Mouse (Mus musculus): ENCODE results near the gene Mzt1. TPM values are rescaled to one million over a fixed set of nuclear protein-coding genes. Genes with fewer than 3 reads are reported as not detected.
A peak's percentile ranks its signal among the peaks of the same experiment; 100 is the strongest.

Mzt1 gene
- total and polyA plus RNA-seq, 3 experiments: 18.8 to 42.3 (median 38.2) TPM

DNA sequence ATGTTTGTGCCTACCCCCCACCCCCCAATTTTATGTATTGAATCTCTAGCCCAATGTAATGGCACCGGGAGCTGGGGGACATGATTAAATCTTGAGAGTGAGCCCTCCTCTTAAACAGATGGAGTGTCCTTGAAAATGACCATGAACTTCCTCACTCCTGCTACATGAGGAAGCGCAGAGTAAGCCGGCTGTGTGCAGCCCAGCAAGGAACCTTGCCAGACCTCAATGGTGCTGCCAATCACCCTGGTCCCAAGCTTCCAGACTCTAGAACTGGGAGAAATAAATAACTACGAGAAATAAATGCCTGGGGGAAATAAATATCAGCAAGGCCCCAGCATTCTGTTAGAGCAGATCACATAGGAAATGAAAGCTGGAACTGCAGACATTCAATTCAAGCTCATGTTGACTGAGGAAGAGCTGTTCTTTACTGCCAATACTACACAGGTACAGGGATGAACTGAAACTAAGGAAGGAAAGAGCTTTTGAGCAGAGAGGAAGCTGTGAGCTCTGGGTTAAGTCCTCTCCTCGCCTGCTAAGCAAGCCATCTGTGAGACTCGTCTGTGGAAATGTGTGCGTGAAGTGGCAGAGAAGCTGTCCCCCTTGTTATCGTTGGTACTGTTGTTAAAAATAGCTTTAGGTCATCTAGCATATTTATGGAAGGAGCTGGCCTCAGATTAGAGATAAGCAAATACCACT lies 35.6 kb downstream of the Mzt1 start:
- H3K9ac ChIP-seq (ENCODE audit: low read depth, low read length): peak overlapping the region; percentile 49; the same call in 1 of the 2 replicates
- H3K79me2 ChIP-seq (replicated peaks; ENCODE audit: control insufficient read depth, insufficient read depth, low read length): no peaks in the 10 kb centered on the region
- peak overlapping the region; percentile 84 for H3K27ac ChIP-seq
- peaks cover 5% of the 10 kb centered on the region for H3K4me1 ChIP-seq (ENCODE audit: control insufficient read depth, insufficient read depth, low read length)
- H3K36me3 ChIP-seq (ENCODE audit: control insufficient read depth, insufficient read depth, low read length): no peaks in the 10 kb centered on the region; the same call in 1 of the 2 replicates
- 11% methylated on average over 8 of the region's 8 CpGs for WGBS
- DNase-seq: peak; percentile 29 to 32
- TF ChIP-seq POLR2A (IDR thresholded peaks at IDR 0.05; ENCODE audit: insufficient read depth, low read depth, low read length) (peak; percentile 55; the same call in 1 of the 2 replicates), CTCF (IDR thresholded peaks at IDR 0.05) (no peak)
- intact Hi-C loops (cut with DNase I): no loop called here
- no peaks in the 10 kb centered on the region for H3K27me3 ChIP-seq (ENCODE audit: control insufficient read depth, insufficient read depth, low read length)
- 0 out of 2 replicates have a peak overlapping the region, but pooled peaks have one; percentile 17 for H3K4me3 ChIP-seq

DNA sequence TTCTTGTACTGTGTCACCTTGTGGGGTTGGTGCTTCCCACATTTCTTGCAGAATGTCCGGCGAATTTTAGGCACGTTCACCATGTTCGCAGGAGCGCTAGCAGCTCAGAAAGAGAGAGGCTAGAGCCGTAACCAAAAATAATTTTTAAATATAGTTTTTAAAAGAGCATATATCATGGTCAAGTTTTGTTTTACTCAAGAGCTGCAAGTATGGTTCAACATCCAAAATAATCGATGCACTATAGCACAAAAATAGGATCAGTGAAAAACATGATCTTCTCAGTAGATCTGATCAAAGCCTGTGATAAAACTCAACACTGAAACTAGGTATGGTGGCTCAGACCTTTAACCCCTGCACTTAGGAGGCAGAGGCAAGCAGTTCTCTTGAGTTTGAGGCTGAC lies 51.7 kb downstream of the Mzt1 start, which contains the start of gene Rpl36a-ps1:
Gene Rpl36a-ps1 (minus strand): TSS at position 101 of the 400 bp plus-strand sequence.
- Histone ChIP-seq H3K27me3 (ENCODE audit: control insufficient read depth, insufficient read depth, low read length) (no peaks in the 10 kb centered on the region), H3K36me3 (ENCODE audit: control insufficient read depth, insufficient read depth, low read length) (no peaks in the 10 kb centered on the region), H3K4me3 (no peak within 1 kb of the TSS), H3K4me1 (ENCODE audit: control insufficient read depth, insufficient read depth, low read length) (no peaks in the 10 kb centered on the region), H3K27ac (no peak within 1 kb of the TSS), H3K79me2 (replicated peaks; ENCODE audit: control insufficient read depth, insufficient read depth, low read length) (no peaks in the 10 kb centered on the region), H3K9ac (ENCODE audit: low read depth, low read length) (no peak within 1 kb of the TSS)
- TF ChIP-seq CTCF (IDR thresholded peaks at IDR 0.05): no peak
- DNase-seq: no peak
- 95% methylated on average over 7 of the region's 7 CpGs for WGBS
- intact Hi-C loops (cut with DNase I): no loop called here

DNA sequence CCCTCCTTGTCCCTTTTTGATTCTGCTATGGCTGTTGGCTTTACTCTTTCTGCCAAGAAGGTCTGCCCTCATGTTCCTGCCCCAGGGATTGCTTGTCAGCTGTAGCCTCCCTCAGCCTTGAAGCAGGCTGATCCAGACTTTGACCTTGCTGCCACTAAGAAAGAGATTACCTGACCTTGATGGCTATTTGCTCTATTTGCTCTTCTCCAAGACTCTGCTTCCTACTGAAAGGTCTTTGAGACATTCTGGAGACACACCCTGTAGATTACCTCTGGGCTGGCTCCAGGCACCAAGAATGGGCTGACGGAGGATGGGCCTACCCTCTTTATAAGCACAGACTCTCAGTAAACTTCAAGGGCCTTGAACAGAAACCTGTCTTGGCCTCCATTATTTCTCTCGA lies 53.5 kb downstream of the Mzt1 start:
- Histone ChIP-seq H3K27me3 (ENCODE audit: control insufficient read depth, insufficient read depth, low read length) (no peaks in the 10 kb centered on the region), H3K27ac (no peak overlapping the region), H3K9ac (ENCODE audit: low read depth, low read length) (no peak overlapping the region)

DNA sequence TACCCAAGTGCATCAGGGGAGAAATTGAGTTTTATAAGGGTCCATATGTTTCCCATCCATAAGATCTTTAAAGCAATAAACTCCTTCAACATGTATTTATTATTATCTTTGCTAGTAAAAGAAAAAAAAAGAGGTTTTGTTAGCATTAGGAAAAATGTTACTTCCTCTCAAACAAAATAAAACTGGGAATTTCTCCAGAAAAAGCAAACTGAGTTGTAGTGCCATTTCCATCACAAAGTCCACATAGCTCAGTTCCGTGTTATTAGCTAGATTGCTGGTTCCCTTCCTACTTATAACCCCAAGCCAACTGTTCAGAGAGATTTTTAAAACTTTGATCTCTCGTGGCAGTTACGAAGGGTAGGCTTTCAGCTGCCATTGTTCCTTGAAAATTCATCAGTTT lies 55.3 kb downstream of the Mzt1 start:
- Histone ChIP-seq H3K79me2 (replicated peaks; ENCODE audit: control insufficient read depth, insufficient read depth, low read length) (no peaks in the 10 kb centered on the region), H3K36me3 (ENCODE audit: control insufficient read depth, insufficient read depth, low read length) (no peaks in the 10 kb centered on the region), H3K4me1 (ENCODE audit: control insufficient read depth, insufficient read depth, low read length) (no peaks in the 10 kb centered on the region), H3K27me3 (ENCODE audit: control insufficient read depth, insufficient read depth, low read length) (no peaks in the 10 kb centered on the region), H3K9ac (ENCODE audit: low read depth, low read length) (no peak overlapping the region), H3K4me3 (no peak overlapping the region), H3K27ac (no peak overlapping the region)
- TF ChIP-seq CTCF (IDR thresholded peaks at IDR 0.05) (no peak), EP300 (IDR thresholded peaks at IDR 0.05; ENCODE audit: insufficient read depth, low read depth, low read length) (no peak), POLR2A (IDR thresholded peaks at IDR 0.05; ENCODE audit: insufficient read depth, low read depth, low read length) (no peak)
- DNase-seq: no peak
- WGBS: 33% methylated on average over 3 of the region's 3 CpGs
- intact Hi-C loops (cut with DNase I): no loop called here

More for the DNA sequence above, 53.5 kb downstream of the Mzt1 start:
- Histone ChIP-seq H3K4me1 (ENCODE audit: control insufficient read depth, insufficient read depth, low read length) (no peaks in the 10 kb centered on the region), H3K79me2 (replicated peaks; ENCODE audit: control insufficient read depth, insufficient read depth, low read length) (no peaks in the 10 kb centered on the region), H3K4me3 (no peak overlapping the region), H3K36me3 (ENCODE audit: control insufficient read depth, insufficient read depth, low read length) (no peaks in the 10 kb centered on the region)
- 78% methylated on average over 2 of the region's 2 CpGs for WGBS
- TF ChIP-seq CTCF (IDR thresholded peaks at IDR 0.05): no peak
- TF ChIP-seq EP300 (IDR thresholded peaks at IDR 0.05; ENCODE audit: insufficient read depth, low read depth, low read length): no peak
- TF ChIP-seq POLR2A (IDR thresholded peaks at IDR 0.05; ENCODE audit: insufficient read depth, low read depth, low read length): no peak
- intact Hi-C loops (cut with DNase I): no loop called here
- DNase-seq: no peak

DNA sequence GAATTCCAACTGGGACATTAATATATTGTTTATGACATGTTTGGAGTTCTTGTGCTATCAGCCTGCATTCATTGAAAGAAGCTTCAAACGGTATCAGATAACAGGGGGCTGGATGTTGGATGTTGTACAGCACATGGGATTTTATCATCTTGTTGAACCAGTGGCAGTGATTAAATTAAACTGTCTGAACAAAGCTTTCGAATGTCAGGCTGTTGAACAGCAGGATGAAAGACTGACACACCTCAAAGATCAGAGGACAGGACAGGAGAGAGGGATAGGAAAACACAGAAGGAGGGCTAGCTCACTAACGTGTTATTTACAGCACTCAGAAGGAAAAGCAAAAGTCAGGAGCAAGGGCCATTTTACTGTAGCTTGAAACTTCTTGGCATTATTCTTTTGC lies 56.1 kb downstream of the Mzt1 start:
- H3K9ac ChIP-seq (ENCODE audit: low read depth, low read length): no peak overlapping the region
- intact Hi-C loops (cut with DNase I): no loop called here
- H3K4me1 ChIP-seq (ENCODE audit: control insufficient read depth, insufficient read depth, low read length): no peaks in the 10 kb centered on the region
- no peak overlapping the region for H3K27ac ChIP-seq
- no peaks in the 10 kb centered on the region for H3K79me2 ChIP-seq (replicated peaks; ENCODE audit: control insufficient read depth, insufficient read depth, low read length)
- no peaks in the 10 kb centered on the region for H3K36me3 ChIP-seq (ENCODE audit: control insufficient read depth, insufficient read depth, low read length)
- H3K4me3 ChIP-seq: no peak overlapping the region
- 39% methylated on average over 3 of the region's 3 CpGs for WGBS
- no peak for TF ChIP-seq CTCF (IDR thresholded peaks at IDR 0.05)
- TF ChIP-seq EP300 (IDR thresholded peaks at IDR 0.05; ENCODE audit: insufficient read depth, low read depth, low read length): no peak
- no peak for TF ChIP-seq POLR2A (IDR thresholded peaks at IDR 0.05; ENCODE audit: insufficient read depth, low read depth, low read length)
- no peak for DNase-seq
- H3K27me3 ChIP-seq (ENCODE audit: control insufficient read depth, insufficient read depth, low read length): no peaks in the 10 kb centered on the region

Other genes with a start within 250 kb of the Mzt1 start
- gene Rpl36a-ps1, start 51.8 kb downstream of the Mzt1 start, total RNA-seq (2021): 1 to 10 TPM; 1.5 to 3.1 TPM
- not detected in 2 replicates for gene Rpl36a-ps1, start 51.8 kb downstream of the Mzt1 start, polyA plus RNA-seq (2012; rRNA removed)
- under 1 TPM; 0.73 to 0.82 TPM for gene Bora, start 88 bp upstream of the Mzt1 start, total RNA-seq (2021)
- gene Bora, start 88 bp upstream of the Mzt1 start, polyA plus RNA-seq (2012; rRNA removed): 0.47 TPM in 2 replicates
- 1 to 10 TPM; 6.5 to 7.2 TPM for gene Pibf1, start 53.3 kb upstream of the Mzt1 start, total RNA-seq (2021)
- gene Pibf1, start 53.3 kb upstream of the Mzt1 start, polyA plus RNA-seq (2012; rRNA removed): 1.8 and 4.0 TPM in 2 replicates
- gene Dis3, start 53.6 kb upstream of the Mzt1 start, total RNA-seq (2021): 10 to 100 TPM in 1 of 2 experiments, 1 to 10 TPM in 1; 9.8 to 10.5 TPM
- 3.0 and 5.5 TPM in 2 replicates for gene Dis3, start 53.6 kb upstream of the Mzt1 start, polyA plus RNA-seq (2012; rRNA removed)